In the genomic region with DNA sequence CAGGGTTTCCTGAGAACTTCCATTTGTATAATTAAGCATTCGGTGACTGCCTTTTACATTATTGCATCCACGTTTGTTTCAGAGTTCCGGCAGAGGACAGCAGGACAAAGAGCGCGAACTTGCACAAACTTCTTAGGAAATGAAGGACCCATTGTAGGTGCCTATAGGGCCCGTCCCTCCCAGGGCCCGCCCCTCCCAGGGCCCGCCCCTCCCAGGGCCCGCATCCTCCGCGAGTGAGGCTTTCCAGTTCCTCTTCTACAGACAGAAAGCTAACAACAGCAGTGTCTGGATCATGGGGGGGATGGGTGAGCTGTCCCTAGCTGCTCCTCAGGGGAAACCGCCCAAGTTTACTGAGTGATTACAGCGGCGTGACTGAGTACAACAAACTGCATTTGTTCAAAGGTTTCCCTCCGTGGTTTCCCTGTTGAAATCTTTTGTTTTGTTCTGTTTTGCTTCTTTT, we compare ENCODE assay signal across 8 mouse cellular contexts. TPM values are rescaled to one million over a fixed set of nuclear protein-coding genes. Genes with fewer than 3 reads are reported as not detected.
A peak's percentile ranks its signal among the peaks of the same experiment; 100 is the strongest.
DNase-seq lines count a peak whose midpoint lies in the region; ATAC-seq lines count a peak whose summit lies in the region.

No protein-coding gene starts in this region.

- H3K27ac ChIP-seq in forebrain, embryonic 10.5 days = peak overlapping the region; percentile 81
- no peak overlapping the region for H3K27ac ChIP-seq in forebrain, embryonic 16.5 days (ENCODE audit: low read length)
- H3K27ac ChIP-seq in heart, embryonic 12.5 days (ENCODE audit: poor library complexity, severe bottlenecking) = peak overlapping the region; percentile 72; the same call in 1 of the 2 replicates
- H3K27ac ChIP-seq in kidney, embryonic 15.5 days = peak overlapping the region; percentile 72

- no peaks in the 10 kb centered on the region for H3K36me3 ChIP-seq in forebrain, embryonic 10.5 days (replicated peaks)
- H3K36me3 ChIP-seq in forebrain, embryonic 16.5 days (ENCODE audit: control insufficient read depth, insufficient read depth) = no peaks in the 10 kb centered on the region
- H3K36me3 ChIP-seq in heart, embryonic 12.5 days = no peaks in the 10 kb centered on the region
- no peaks in the 10 kb centered on the region for H3K36me3 ChIP-seq in kidney, embryonic 15.5 days

- no peak for ATAC-seq in forebrain, embryonic 16.5 days
- ATAC-seq in heart, embryonic 12.5 days (ENCODE audit: insufficient number of reproducible peaks, low FRiP score) = peak; percentile 87
- ATAC-seq in kidney, embryonic 15.5 days (replicated peaks; ENCODE audit: low FRiP score) = peak; percentile 94

- H3K4me2 ChIP-seq in forebrain, embryonic 16.5 days (ENCODE audit: low read length) = no peak overlapping the region; the same call in 1 of the 2 replicates
- H3K4me2 ChIP-seq in heart, embryonic 12.5 days = peak overlapping the region; percentile 46
- H3K4me2 ChIP-seq in kidney, embryonic 15.5 days = peak overlapping the region; percentile 48

- H3K27me3 ChIP-seq in forebrain, embryonic 10.5 days (ENCODE audit: poor library complexity, severe bottlenecking) = peaks cover 8% of the 10 kb centered on the region; the same call in 1 of the 2 replicates
- H3K27me3 ChIP-seq in forebrain, embryonic 16.5 days (replicated peaks; ENCODE audit: control insufficient read depth, insufficient read depth, low read length) = no peaks in the 10 kb centered on the region
- no peaks in the 10 kb centered on the region for H3K27me3 ChIP-seq in heart, embryonic 12.5 days (replicated peaks)
- no peaks in the 10 kb centered on the region for H3K27me3 ChIP-seq in kidney, embryonic 15.5 days

- H3K4me3 ChIP-seq in forebrain, embryonic 10.5 days = peak overlapping the region; percentile 38
- no peak overlapping the region for H3K4me3 ChIP-seq in forebrain, embryonic 16.5 days (replicated peaks; ENCODE audit: low read length)
- H3K4me3 ChIP-seq in heart, embryonic 12.5 days = peak overlapping the region; percentile 15; the same call in 1 of the 2 replicates
- H3K4me3 ChIP-seq in kidney, embryonic 15.5 days (replicated peaks) = 0 out of 2 replicates have a peak overlapping the region, but pooled peaks have one; percentile 5

- H3K9ac ChIP-seq in forebrain, embryonic 16.5 days (replicated peaks; ENCODE audit: low read depth, low read length) = no peak overlapping the region; the same call in 1 of the 2 replicates
- H3K9ac ChIP-seq in heart, embryonic 12.5 days = no peak overlapping the region
- no peak overlapping the region for H3K9ac ChIP-seq in kidney, embryonic 15.5 days

- 7% methylated on average over 15 of the region's 15 CpGs for WGBS in forebrain, embryonic 10.5 days
- WGBS in forebrain, embryonic 16.5 days = 2% methylated on average over 15 of the region's 15 CpGs
- WGBS in heart, embryonic 12.5 days = 4% methylated on average over 15 of the region's 15 CpGs
- 4% methylated on average over 15 of the region's 15 CpGs for WGBS in kidney, embryonic 15.5 days

- peaks cover 31% of the 10 kb centered on the region for H3K4me1 ChIP-seq in forebrain, embryonic 10.5 days
- peaks cover 7% of the 10 kb centered on the region for H3K4me1 ChIP-seq in forebrain, embryonic 16.5 days (replicated peaks; ENCODE audit: control insufficient read depth, insufficient read depth, low read length)
- peaks cover 10% of the 10 kb centered on the region for H3K4me1 ChIP-seq in heart, embryonic 12.5 days (replicated peaks)
- H3K4me1 ChIP-seq in kidney, embryonic 15.5 days = peaks cover 16% of the 10 kb centered on the region

- H3K9me3 ChIP-seq in forebrain, embryonic 10.5 days = no peaks in the 10 kb centered on the region
- H3K9me3 ChIP-seq in forebrain, embryonic 16.5 days (ENCODE audit: control insufficient read depth, low read length) = no peaks in the 10 kb centered on the region
- no peaks in the 10 kb centered on the region for H3K9me3 ChIP-seq in heart, embryonic 12.5 days (replicated peaks)
- no peaks in the 10 kb centered on the region for H3K9me3 ChIP-seq in kidney, embryonic 15.5 days (replicated peaks)

- DNase-seq in forebrain, embryonic 10.5 days (ENCODE audit: extremely low spot score, low spot score) = peak; percentile 73
- peak; percentile 86 for DNase-seq in embryo, embryonic 11 days
- peak; percentile 61 for DNase-seq in lung, postnatal 14 days
- peak; percentile 67 for DNase-seq in retina, postnatal 1 day
- DNase-seq in right cerebral cortex, postnatal 36 days (ENCODE audit: low spot score in 2 of 2) = no peak

RNA-seq across cellular contexts. Expression of a gene that starts 5.6 kb away (rescaled TPM):
- 10.4 and 10.7 TPM in 2 replicates for polyA plus RNA-seq in forebrain, embryonic 10.5 days (2016; fragmentation: Nextera tagmentation; extraction: Ambion mirVana)
- polyA plus RNA-seq in forebrain, embryonic 16.5 days (2015; fragmentation: Nextera tagmentation; extraction: Ambion mirVana) = 30.9 and 36.6 TPM in 2 replicates
- 10.3 and 10.4 TPM in 2 replicates for polyA plus RNA-seq in heart, embryonic 12.5 days (2016; fragmentation: Nextera tagmentation; extraction: Ambion mirVana)
- 12.6 and 15.5 TPM in 2 replicates for polyA plus RNA-seq in kidney, embryonic 15.5 days (2015; fragmentation: Nextera tagmentation; extraction: Ambion mirVana)

RNA-seq across cellular contexts. Expression of a gene that starts 41.2 kb away (rescaled TPM):
- polyA plus RNA-seq in forebrain, embryonic 10.5 days (2016; fragmentation: Nextera tagmentation; extraction: Ambion mirVana) = 0.40 and 0.52 TPM in 2 replicates
- polyA plus RNA-seq in forebrain, embryonic 16.5 days (2015; fragmentation: Nextera tagmentation; extraction: Ambion mirVana) = 0.71 and 0.83 TPM in 2 replicates
- 0.37 and 0.63 TPM in 2 replicates for polyA plus RNA-seq in heart, embryonic 12.5 days (2016; fragmentation: Nextera tagmentation; extraction: Ambion mirVana)
- 3.1 and 3.5 TPM in 2 replicates for polyA plus RNA-seq in kidney, embryonic 15.5 days (2015; fragmentation: Nextera tagmentation; extraction: Ambion mirVana)

RNA-seq across cellular contexts. Expression of a gene that starts 55.4 kb away (rescaled TPM):
- 0.16 and 0.32 TPM in 2 replicates for polyA plus RNA-seq in forebrain, embryonic 10.5 days (2016; fragmentation: Nextera tagmentation; extraction: Ambion mirVana)
- 0.14 TPM in 1 of 2 replicates, not detected in the other for polyA plus RNA-seq in forebrain, embryonic 16.5 days (2015; fragmentation: Nextera tagmentation; extraction: Ambion mirVana)
- 0.31 and 0.47 TPM in 2 replicates for polyA plus RNA-seq in heart, embryonic 12.5 days (2016; fragmentation: Nextera tagmentation; extraction: Ambion mirVana)
- polyA plus RNA-seq in kidney, embryonic 15.5 days (2015; fragmentation: Nextera tagmentation; extraction: Ambion mirVana) = 0.60 and 0.65 TPM in 2 replicates

RNA-seq across cellular contexts. Expression of a gene that starts 55.6 kb away (rescaled TPM):
- 0.95 and 2.9 TPM in 2 replicates for polyA plus RNA-seq in forebrain, embryonic 10.5 days (2016; fragmentation: Nextera tagmentation; extraction: Ambion mirVana)
- polyA plus RNA-seq in forebrain, embryonic 16.5 days (2015; fragmentation: Nextera tagmentation; extraction: Ambion mirVana) = 5.9 and 6.1 TPM in 2 replicates
- polyA plus RNA-seq in heart, embryonic 12.5 days (2016; fragmentation: Nextera tagmentation; extraction: Ambion mirVana) = 4.0 and 4.2 TPM in 2 replicates
- 4.9 and 6.2 TPM in 2 replicates for polyA plus RNA-seq in kidney, embryonic 15.5 days (2015; fragmentation: Nextera tagmentation; extraction: Ambion mirVana)

Comparison
In these comparisons a context has a peak if more than half of its experiments do, and no peak if none do; other contexts are left out.
1. DNase-seq: peak in forebrain, embryonic 10.5 days (single experiment), embryo, embryonic 11 days (single experiment), lung, postnatal 14 days (single experiment) and retina, postnatal 1 day (single experiment); none in right cerebral cortex, postnatal 36 days (0 of 2).